Mouse (Mus musculus): ENCODE results near the gene Atp9a.

Atp9a gene

DNA sequence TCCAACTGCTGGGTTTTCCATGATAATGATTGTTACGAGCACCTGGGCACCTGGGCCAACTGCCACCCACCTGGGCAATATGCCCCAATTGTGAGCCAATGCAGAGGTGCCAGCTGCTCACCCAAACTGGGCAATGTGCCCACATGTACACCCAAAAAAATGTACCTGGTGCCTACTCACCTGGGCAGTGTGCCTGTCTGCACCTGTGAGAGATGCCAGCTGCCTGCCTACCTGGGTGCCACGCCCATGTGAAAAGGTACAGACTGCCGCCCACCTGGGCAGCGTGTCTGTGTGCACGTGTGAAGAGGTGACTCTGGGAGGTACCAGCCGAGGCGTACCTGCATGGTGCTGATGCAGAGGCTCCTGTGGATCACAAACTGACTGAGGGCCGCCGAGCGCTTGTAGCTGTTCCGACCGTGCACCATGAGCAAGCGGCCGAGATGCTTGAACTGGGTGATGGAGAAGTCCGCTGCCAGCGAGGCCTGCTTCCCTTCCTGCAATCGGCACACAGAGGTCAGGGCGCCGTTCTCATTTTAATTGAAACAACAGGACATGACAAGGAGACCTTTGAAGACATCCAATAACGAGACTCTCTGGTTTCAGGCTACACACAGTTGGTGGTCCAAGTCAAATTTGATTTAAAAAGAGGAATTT is 98.6 kb downstream of the Atp9a start:
- in situ Hi-C loops (cut with MboI, MseI), result no loop called here

DNA sequence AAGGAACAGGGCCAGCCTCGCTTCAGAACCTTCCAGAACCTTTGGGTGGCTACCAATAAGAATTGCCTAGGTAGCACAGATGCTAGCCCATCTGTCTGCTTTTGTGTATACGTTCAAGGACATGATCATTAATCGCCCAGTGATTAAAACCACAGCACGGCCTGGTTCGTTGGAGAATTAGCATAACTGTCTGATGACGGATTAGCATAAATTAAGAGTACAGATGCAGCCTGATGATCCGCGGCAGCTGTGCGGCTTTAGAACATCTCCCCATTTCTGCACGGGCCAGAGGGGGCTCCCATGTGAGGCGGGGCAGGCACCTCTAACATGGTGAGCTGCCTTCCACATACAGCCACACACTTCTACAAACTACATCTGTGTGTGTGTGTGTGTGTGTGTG is 100.0 kb downstream of the Atp9a start:
- in situ Hi-C loops (cut with MboI, MseI), result no loop called here

DNA sequence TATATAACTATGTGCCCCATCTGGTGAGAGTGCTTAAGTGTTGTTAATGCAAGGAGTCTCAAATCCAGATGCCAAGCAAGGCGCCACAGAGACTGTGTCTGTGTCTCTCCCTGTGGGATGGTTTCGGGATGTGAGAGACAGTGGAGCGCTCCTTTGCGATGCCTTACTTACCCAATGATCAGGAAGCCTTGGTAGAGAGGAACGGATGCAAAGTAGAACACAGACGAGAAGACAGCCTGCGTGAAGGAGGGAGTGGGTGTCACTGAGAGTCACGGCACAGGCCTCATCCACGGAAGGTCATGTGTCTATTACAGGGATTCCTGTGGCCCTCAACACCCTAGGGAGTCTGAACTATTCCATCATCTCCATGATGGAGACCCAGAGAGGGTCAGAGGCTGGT is 101.7 kb downstream of the Atp9a start:
- in situ Hi-C loops (cut with MboI, MseI), result no loop called here

DNA sequence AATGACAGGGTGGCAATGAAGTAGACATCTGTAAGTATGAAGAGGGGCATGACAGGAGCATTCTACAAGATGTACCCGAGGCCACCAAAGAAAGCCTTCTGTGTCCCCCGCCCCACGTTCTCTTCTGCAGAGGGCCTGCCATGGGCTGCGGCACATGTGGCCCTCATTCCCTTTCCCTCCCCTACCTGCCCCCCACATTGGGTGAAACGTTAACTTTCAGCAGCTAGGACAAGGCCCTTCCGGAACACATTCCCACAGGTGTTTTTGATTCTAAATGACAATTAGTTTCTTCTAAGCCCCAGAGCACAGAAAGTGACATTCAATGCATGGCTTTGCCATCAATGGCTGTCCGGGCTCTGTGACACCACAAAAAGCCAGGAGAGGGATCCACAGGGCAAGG is 107.3 kb downstream of the Atp9a start:
- in situ Hi-C loops (cut with MboI, MseI), result loop anchor here (10.0 kb wide), 1 partner anchor 380 kb away; no protein-coding TSS in a partner anchor

DNA sequence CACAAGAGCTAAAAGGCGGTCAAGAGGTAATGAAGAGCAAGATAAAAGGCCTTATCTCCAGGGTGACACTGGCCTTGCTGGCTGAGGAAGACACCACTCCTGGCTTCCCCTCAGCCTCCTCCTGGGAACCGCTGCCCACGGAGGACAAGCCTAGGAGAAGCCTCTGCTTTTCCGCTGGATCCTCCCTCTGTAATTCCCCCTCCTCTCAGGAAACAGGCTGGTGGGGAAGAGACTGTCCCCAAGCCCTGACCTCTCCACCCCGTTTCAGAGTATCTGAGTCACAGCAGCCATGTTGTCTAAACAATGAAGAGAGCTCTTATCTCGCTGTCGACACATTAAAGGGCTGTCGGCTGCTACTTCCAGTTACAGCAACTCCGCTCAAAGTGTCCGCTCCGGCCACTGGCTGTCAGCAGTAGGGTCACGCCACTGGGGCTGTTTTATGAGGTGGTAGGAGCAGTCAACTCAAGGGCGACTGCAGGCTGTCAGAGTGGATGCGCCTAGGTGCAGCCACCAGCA is 108.8 kb downstream of the Atp9a start:
- in situ Hi-C loops (cut with MboI, MseI), result loop anchor here (10.0 kb wide), 1 partner anchor 379 kb away; no protein-coding TSS in a partner anchor

DNA sequence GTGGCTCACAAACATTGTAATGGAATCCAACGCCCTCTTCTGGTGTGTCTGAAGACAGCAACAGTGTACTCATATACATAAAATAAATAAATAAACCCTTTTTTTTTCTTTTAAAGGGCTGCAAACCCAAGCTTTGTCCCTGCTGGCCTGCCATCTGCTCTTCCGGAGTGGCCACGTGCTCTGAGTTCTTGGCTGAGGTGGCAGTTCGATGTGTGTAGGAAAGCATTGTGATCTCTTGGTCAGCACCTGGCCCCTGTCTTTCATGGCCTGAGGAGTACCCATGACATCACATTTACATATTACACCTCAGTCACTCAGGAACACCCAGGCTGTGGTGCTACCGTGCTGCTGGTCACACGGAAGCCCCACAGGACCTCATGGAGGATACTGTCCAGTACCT is 109.7 kb downstream of the Atp9a start:
- in situ Hi-C loops (cut with MboI, MseI), result loop anchor here (10.0 kb wide), 1 partner anchor 378 kb away; no protein-coding TSS in a partner anchor

DNA sequence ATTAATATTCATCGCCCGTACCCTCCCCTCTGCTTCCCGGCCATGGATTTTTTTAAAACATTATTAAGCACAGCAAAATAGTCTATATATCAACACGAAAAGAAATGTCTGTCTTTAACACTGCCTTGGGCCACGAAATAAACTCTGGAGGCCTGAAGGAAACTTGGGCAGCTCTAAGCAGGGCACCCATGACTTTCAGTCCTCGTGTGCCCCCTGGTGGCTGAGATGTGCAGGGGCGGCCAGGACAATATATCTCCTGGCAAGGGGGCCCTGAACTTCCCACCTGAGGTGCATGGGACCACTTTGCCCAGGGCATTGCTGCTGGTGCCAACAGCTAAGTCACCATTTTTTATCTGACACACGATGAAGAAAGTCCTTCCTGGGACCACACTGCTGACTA is 113.4 kb downstream of the Atp9a start:
- in situ Hi-C loops (cut with MboI, MseI), result loop anchor here (5.0 kb wide), 1 partner anchor 156 kb away; no protein-coding TSS in a partner anchor

DNA sequence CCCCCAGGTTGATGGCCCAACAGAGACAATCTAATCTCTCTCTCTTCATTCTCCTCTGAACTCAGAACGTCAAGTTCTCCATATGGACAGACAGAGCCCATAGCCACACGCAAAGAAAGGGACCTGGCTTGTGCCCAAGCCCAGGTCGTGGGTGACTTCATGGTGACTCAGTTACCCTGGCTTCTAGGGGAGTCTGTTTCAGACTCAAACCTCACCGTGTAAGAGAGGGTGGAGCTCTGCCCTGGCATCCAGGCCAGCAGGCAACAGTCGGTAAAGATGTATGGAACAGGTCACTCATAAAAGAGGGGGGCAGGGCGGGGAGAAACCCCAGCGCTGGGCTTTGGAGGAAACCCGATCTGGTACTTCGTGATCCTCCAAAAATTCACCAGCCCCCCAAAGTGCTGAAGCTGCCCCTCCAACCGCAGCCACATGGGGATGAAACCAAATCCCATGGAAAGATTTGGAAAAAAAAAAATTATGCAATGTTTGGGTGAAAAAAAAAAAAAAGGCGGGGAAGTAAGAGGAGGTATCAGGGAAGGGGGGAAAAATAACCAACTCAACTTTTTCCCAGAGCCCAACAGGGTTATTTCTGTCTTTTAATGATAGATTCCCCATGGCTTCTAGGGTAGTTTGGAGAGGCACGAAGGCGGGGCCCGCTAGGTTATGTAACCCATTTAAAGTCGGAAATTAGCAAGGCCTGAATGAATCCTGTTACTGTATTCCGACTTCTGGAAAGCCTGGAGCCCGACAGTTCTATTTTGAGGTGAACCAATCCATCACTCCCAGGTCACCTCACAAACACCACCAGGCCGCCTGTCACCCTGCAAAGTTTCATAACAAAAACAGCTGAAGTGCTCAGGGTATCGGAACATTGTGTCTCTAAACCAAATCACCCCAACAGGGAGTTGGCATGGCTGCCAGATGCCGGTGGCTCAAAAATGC is 114.1 kb downstream of the Atp9a start:
- in situ Hi-C loops (cut with MboI, MseI), result loop anchor here (5.0 kb wide), 1 partner anchor 156 kb away; no protein-coding TSS in a partner anchor

DNA sequence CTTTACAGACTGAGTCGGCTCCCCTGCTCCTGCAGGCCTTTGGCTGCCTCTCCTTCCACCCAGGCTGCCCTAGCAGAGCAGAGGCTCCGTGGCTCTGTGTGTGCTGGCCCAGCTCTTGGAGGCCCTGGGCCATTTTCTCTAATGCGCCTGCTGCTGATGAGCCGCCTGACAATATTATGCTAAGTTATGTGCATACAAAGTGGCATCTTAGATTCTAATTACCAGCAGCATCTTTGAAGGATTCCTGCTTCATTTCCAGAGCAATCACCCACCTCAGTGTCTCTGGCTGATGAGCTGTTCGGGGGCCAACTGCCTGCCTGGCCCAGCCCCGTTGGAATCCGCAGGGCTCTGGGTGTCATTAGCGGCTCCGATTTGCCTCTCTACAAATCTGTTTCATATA is 115.8 kb downstream of the Atp9a start:
- in situ Hi-C loops (cut with MboI, MseI), result loop anchor here (5.0 kb wide), 1 partner anchor 154 kb away; no protein-coding TSS in a partner anchor

DNA sequence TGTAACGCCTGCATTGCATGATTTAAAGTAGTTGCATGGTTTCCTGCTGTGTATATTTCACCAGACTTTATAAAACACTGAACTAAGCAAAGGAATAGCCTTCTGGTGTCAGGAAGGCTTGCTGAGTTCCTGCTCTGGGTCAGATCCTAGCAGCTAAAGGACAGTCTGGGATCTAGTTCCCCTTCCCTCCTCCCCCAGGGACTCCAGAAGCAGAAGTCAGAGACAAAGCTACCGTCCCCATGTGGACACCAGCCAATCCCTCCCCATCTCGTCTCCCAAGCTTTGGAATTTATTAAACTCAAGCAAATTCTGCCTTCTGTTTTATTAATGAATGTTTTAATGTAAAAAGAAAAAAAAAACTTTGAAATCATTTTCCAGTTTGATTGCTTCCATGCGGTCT is 117.1 kb downstream of the Atp9a start:
- in situ Hi-C loops (cut with MboI, MseI), result loop anchor here (5.0 kb wide), 1 partner anchor 153 kb away; no protein-coding TSS in a partner anchor

DNA sequence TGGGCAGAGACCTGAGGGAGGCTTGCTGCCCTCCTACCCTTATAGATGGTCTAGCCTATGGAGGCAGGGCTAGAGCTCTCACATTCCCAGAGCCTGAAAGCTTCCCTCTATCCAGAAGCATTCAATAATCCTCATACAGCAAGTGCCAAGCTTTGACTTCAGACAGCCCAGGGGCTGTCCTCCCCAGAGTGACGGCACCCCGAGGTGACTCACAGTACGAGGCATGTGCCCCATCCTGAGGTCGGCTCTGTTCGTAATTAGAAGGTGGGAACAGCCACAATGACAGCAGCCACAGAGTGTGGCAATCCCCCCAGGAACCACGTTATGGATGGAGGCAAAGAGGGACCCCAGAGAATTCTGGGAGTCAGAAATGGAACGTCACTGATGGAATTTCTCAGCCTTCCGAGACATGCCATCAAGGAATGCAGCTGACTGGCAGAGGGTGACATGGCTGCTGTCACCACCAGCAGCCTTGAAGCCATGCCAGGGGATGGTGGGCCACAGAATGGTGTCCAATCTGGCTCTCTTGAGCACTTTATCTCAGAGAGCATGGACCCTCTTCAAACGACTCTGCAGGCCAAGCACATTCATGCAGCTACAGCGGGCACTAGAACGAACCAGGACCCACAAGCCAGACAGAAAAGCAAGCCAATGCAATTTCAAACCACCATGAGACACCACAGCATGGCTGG is 121.0 kb downstream of the Atp9a start:
- in situ Hi-C loops (cut with MboI, MseI), result no loop called here

DNA sequence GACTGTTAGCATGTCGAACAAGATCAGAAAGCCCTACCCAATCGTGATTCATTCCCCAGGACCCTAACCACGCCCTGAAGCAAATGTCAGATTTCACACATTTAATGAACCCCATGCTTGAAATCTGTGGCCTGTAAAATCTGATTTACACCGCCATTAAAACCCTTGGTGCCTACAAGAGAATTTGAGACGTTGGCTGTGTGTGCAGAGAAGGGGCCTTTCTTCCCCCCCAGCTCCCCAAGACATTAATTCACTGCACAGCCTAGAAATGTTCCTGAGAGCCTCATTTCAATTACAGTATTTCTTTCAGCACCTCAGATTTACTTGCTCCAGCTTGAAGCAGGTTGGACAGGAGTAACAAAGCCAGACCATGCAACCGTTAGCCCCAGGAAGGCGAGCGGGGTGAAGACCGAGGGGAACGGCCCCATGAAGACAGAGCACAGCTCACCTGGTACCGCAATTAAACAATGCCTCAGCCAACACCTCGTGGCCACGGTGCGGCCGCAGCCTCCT is 123.9 kb downstream of the Atp9a start:
- in situ Hi-C loops (cut with MboI, MseI), result no loop called here

DNA sequence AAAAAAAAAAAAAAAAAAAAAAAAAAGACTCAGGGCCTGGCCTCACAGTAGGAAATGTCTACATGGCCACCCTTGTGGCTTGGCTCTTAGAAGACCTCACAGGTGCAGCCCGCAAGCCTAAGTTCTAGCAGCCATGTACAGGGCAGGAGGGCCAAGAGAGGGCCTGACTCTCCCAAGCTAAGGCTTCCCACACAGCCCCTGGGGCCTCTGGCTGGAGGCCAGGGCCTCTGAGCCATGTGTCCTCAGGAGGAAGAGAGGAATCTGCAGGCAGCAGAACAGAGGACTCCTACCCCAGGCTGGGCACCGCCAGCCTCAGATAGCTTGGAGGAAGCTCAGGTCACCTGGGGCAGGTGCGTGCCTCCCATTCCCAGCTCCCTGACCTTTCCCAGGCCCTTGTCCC is 127.0 kb downstream of the Atp9a start:
- in situ Hi-C loops (cut with MboI, MseI), result no loop called here

DNA sequence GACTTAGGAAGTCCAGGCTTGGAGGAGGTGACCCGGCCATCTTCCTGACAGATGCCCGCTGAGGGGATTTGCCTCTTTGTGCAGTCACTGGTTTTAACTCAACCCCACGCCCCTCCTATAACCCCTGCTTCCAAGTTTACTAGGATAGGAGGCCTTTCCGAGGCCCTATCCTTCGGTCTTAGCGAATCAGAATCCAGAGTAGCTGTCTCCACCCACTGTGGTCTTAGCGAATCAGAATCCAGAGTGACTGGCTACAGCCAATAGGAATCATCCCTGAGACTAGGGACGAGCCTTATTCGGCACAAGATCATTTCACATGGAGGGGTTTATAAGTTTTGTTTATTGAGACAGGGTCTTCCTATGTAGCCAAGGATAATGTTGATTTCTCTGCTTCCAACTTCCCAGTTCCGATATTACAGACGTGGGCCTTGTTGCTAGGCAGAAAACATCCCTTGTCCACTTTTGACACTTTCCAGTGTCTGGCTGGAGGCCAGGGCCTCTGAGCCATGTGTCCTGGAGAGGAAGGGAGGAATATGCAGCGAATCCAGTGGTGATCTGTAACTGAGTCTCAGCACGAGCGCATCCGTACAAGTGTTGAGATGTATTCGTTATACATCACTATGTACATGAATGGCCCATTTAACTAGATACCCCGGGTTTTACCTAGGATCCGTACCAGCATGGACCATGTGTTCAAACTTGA is 127.9 kb downstream of the Atp9a start:
- in situ Hi-C loops (cut with MboI, MseI), result no loop called here

DNA sequence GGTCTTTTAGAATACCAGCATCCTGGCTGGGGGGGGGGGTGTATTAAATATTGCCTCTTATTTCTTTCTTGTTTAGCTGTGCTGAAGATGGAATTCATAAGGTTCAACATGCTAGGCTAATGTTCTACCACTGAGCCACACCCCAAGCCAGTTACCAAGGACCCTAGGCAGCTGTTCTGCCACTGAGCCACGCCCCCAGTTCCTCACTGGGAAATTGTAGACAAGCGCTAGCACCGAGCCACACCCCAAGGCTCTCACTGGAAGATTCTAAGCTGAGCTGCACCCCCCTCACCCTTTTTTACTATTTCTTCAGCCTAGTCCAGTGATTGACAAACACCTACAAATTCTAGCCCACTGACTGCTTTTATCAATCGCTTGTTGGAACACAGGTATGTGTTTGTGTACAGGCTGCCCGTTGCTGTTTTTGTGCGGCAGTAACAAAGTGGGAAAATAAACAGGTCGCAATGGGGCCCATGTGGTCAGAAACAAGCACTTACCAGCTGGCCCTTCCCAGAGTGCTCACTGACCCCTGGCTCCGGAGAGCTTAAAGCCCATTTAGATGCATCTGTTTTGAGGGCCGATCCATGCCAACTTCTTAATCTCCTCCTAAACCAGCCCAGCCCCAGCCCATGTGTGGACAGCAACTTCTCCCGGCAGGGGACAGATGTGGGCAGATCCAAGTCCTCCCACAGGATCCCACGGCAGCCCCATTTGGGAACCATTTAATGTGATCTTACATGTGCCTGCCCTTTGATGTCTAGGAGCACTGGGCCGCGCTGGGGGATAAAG is 128.9 kb downstream of the Atp9a start:
- in situ Hi-C loops (cut with MboI, MseI), result no loop called here

DNA sequence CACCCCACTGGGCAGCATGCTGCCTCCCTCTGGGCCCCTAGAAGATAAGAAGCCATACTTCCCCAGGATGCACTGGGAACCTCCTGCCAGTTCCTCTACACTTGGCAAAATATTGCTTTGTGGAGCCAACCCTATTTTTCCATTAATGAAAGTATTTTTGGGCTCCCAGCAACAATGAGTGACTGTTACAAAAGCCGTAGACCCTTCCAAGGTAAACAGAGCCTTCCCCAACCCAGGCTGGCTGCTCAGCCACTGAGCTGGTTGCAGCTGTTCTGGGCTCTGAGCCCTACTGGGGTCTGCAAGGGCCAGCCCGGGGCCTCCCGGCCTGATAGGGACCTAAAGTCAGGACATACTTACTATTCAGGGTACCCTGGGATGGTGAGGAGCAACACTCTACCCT is 131.3 kb downstream of the Atp9a start:
- in situ Hi-C loops (cut with MboI, MseI), result no loop called here

DNA sequence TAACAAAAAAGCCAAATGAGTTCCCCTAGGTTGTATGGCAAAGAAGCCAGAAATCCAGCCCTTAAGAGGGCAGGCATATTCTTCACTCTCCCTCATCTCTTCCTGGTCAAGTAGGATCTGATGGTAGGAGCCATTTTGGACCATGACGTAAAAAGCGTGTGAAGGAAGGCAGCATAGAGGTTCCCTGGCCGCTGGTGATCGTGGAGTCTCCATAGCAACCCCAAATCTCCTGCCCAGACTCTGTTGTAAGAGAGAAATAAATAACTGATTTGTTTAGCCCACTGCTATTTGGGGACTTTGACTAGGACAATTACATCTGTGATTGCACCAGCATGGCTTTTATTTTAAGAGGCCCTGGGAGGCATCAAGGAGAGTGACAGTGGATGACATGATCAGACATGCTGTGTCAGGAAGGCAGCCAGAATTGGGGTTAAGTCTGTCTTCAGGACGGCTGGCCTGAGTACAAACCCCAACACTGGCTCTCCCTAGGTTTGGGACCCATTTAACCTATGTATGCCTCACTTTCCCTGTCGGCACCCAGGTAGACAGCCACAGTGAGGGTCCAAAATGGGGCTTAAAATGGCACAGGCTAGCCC is 132.5 kb downstream of the Atp9a start:
- in situ Hi-C loops (cut with MboI, MseI), result no loop called here

DNA sequence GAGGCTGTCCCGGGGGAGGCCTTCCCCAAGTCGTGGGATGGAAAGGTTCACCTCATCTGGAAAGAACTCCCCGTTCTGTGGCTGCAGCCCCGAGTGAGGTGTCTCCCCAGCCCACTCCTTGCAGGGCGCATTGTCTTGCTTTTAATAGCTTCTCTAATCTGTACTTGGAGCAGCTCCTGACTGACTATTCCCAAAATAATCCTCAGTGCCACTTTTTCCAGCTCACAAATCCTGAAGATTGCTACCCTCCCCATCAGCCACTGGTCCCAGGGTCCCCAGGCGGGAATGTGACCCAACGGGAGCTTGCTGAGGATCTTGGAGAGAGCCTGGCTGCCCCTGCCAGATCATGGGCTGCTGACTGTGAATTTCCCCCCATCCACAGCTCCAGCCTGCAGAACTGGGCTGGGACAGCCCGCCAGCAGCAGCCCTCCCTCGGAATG is 134.1 kb downstream of the Atp9a start:
- in situ Hi-C loops (cut with MboI, MseI), result no loop called here

DNA sequence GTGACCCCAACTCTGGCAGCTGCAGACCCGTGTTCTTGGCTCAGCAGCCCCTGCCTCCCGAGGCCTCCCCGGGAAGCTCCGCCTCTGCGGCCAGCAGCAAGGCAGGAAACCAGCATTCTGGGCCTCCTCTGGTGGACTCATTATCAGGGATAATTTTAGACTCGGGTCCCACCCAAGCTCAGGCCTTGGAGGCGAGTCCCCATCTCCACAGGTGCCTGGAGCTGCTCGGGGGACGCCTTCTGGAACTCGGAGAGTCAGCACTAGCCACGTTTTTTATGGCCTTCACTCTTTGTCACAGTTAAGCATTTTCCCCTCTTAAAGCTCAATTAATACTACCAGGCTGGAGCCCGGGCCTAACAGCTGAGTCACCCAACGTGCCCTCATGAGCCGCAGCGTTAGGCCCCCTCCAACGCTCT is 137.5 kb downstream of the Atp9a start:
- in situ Hi-C loops (cut with MboI, MseI), result no loop called here

DNA sequence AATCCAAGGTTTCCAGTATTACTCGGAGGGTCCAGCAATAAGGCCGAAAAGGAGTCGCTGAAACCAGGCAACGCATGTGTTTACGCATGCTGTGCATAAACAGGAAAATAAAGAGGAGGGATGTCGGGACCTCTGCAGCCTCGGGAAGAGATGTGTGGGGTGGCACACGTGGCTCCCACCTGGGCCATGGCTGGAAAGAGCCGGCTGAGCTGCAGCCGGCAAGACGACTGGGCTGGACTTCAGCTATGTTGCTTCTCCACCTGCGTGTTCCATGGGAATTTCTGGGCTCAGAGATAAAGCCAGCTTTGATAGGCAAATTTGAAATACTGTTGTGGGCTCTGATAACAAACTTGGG is 139.8 kb downstream of the Atp9a start:
- in situ Hi-C loops (cut with MboI, MseI), result no loop called here
